Comparison of ENCODE assay signal across 7 mouse cellular contexts in genomic region chr10:116197416-116197939, GRCm38 (mm10).
A peak's percentile ranks its signal among the peaks of the same experiment; 100 is the strongest.
DNase-seq lines count a peak whose midpoint lies in the region; ATAC-seq and TF ChIP-seq lines count a peak whose summit lies in the region.

No protein-coding gene starts in this region.

- no peak overlapping the region for H3K9ac ChIP-seq in heart, embryonic 14.5 days (ENCODE audit: low read length)
- H3K9ac ChIP-seq in midbrain, embryonic 12.5 days (replicated peaks): no peak overlapping the region

- 14% methylated on average over 4 of the region's 4 CpGs for WGBS in lung, adult 2 months
- WGBS in heart, embryonic 14.5 days: 12% methylated on average over 4 of the region's 4 CpGs
- 10% methylated on average over 4 of the region's 4 CpGs for WGBS in midbrain, embryonic 12.5 days

- H3K36me3 ChIP-seq in heart, embryonic 14.5 days (ENCODE audit: control insufficient read depth, insufficient read depth, low read length): no peaks in the 10 kb centered on the region
- no peaks in the 10 kb centered on the region for H3K36me3 ChIP-seq in midbrain, embryonic 12.5 days

- H3K9me3 ChIP-seq in heart, embryonic 14.5 days (ENCODE audit: control insufficient read depth, low read length): no peaks in the 10 kb centered on the region
- no peaks in the 10 kb centered on the region for H3K9me3 ChIP-seq in midbrain, embryonic 12.5 days

- TF ChIP-seq POLR2A in lung, adult 2 months (IDR thresholded peaks at IDR 0.05; ENCODE audit: borderline replicate concordance, extremely low read depth, low read depth, low read length): no peak

- no peaks in the 10 kb centered on the region for H3K27me3 ChIP-seq in heart, embryonic 14.5 days (ENCODE audit: control insufficient read depth, insufficient read depth, low read length)
- no peaks in the 10 kb centered on the region for H3K27me3 ChIP-seq in midbrain, embryonic 12.5 days

- no peaks in the 10 kb centered on the region for H3K4me1 ChIP-seq in lung, adult 2 months (ENCODE audit: control insufficient read depth, insufficient read depth, low read length)
- peaks cover 6% of the 10 kb centered on the region in 2 experiments; a peak in 2 of 4 replicates for H3K4me1 ChIP-seq in heart, embryonic 14.5 days (ENCODE audit: control insufficient read depth in 2 of 2, insufficient read depth in 2 of 2, low read length in 2 of 2)
- H3K4me1 ChIP-seq in midbrain, embryonic 12.5 days: no peaks in the 10 kb centered on the region; the same call in 1 of the 2 replicates

- peak; percentile 14; the same call in 1 of the 2 replicates for TF ChIP-seq CTCF in lung, adult 2 months (IDR thresholded peaks at IDR 0.05; ENCODE audit: insufficient read depth, low read length)

- H3K27ac ChIP-seq in heart, embryonic 14.5 days (replicated peaks in 1 of 2; ENCODE audit: control insufficient read depth in 1 of 2, insufficient read depth in 1 of 2, low read depth in 2 of 2, low read length in 2 of 2): no peak overlapping the region
- no peak overlapping the region for H3K27ac ChIP-seq in midbrain, embryonic 12.5 days (replicated peaks)

- ATAC-seq in common myeloid progenitor, adult 5-6 weeks (replicated peaks; ENCODE audit: low read depth, poor library complexity, severe bottlenecking): peak; percentile 76; the same call in 1 of the 2 replicates
- no peak for ATAC-seq in heart, embryonic 14.5 days (ENCODE audit: insufficient number of reproducible peaks, insufficient read depth, low FRiP score, low read depth)
- ATAC-seq in midbrain, embryonic 12.5 days (ENCODE audit: low FRiP score, low read depth): peak; percentile 57; the same call in 1 of the 2 replicates

- H3K4me2 ChIP-seq in heart, embryonic 14.5 days (ENCODE audit: low read length): peak overlapping the region; percentile 51
- H3K4me2 ChIP-seq in midbrain, embryonic 12.5 days (replicated peaks): peak overlapping the region; percentile 40

- no peak for DNase-seq in lung, adult 2 months
- DNase-seq in lung, adult 18-20 months: no peak
- no peak for DNase-seq in frontal cortex, postnatal 14 days (ENCODE audit: low spot score in 2 of 2)
- no peak for DNase-seq in adrenal gland, postnatal 4 days (ENCODE audit: low spot score in 2 of 2)

- H3K4me3 ChIP-seq in lung, adult 2 months (replicated peaks; ENCODE audit: extremely low read depth, low read depth, low read length): no peak overlapping the region
- H3K4me3 ChIP-seq in heart, embryonic 14.5 days (ENCODE audit: control insufficient read depth in 1 of 2, insufficient read depth in 1 of 2, low read depth in 1 of 2, low read length in 2 of 2): no peak overlapping the region
- no peak overlapping the region for H3K4me3 ChIP-seq in midbrain, embryonic 12.5 days
